21 mouse cellular contexts compared by ENCODE assay signal in the genomic region with DNA sequence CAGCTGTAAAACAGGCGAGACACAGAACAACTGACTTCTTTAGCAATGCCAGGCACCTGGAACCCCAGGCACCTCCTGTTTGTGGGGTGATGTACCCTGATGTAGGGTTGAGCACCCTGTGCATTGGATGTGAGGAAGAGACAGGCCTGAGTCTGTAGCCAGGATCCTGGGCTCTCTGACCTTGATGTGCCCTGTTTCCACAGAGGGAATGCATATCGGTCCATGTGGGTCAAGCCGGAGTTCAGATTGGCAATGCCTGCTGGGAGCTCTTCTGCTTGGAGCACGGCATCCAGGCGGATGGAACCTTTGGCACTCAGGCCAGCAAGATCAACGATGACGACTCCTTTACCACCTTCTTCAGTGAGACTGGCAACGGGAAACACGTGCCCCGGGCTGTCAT. TPM values are rescaled to one million over a fixed set of nuclear protein-coding genes. Genes with fewer than 3 reads are reported as not detected.
"Had no signal": no experiment of that assay in that cellular context is flagged by ENCODE, and none has a peak within 500 bp of the region (broad histone marks: within the 10 kb centered on the region; RNA-seq: fewer than 3 reads in every experiment).

No protein-coding gene starts in this region.

- H3K4me3 ChIP-seq: kidney, embryonic 15.5 days; left cerebral cortex, adult 2 months; liver, embryonic 13.5 days; midbrain, embryonic 10.5 days; midbrain, embryonic 13.5 days; myocyte; neural tube, embryonic 13.5 days had no signal

- H3K4me1 ChIP-seq: midbrain, embryonic 10.5 days; midbrain, embryonic 13.5 days; neural tube, embryonic 13.5 days had no signal

- H3K36me3 ChIP-seq: kidney, embryonic 15.5 days; midbrain, embryonic 10.5 days; midbrain, embryonic 13.5 days; neural tube, embryonic 13.5 days had no signal

- ATAC-seq: midbrain, embryonic 13.5 days; midbrain, embryonic 16.5 days had no signal

- H3K4me2 ChIP-seq: kidney, embryonic 15.5 days; liver, embryonic 13.5 days; midbrain, embryonic 13.5 days; neural tube, embryonic 13.5 days had no signal

- H3K27me3 ChIP-seq: liver, embryonic 13.5 days; midbrain, embryonic 13.5 days; neural tube, embryonic 13.5 days had no signal

- DNase-seq: kidney, postnatal 10 days; kidney, postnatal 36 days; layer of hippocampus, postnatal 36 days; liver, embryonic 13.5 days; lung, adult 2 months; lung, postnatal 14 days; lung, postnatal 4 days; right cerebral cortex, adult 18-20 months; right cerebral cortex, postnatal 14 days; right cerebral cortex, postnatal 4 days; thymus, adult 2 months; thymus, postnatal 14 days had no signal

- H3K9ac ChIP-seq: kidney, embryonic 15.5 days; liver, embryonic 13.5 days; midbrain, embryonic 13.5 days; neural tube, embryonic 13.5 days had no signal

- H3K27ac ChIP-seq: kidney, embryonic 15.5 days; left cerebral cortex, adult 2 months; liver, embryonic 13.5 days; midbrain, embryonic 10.5 days; midbrain, embryonic 13.5 days; neural tube, embryonic 13.5 days; stomach, postnatal 0 days had no signal

- H3K9me3 ChIP-seq: kidney, embryonic 15.5 days; liver, embryonic 13.5 days; midbrain, embryonic 10.5 days; midbrain, embryonic 13.5 days; neural tube, embryonic 13.5 days had no signal

RNA-seq across cellular contexts. Expression of a gene that starts 9.7 kb away (rescaled TPM):
- polyA plus RNA-seq: myocyte had no signal

RNA-seq across cellular contexts. Expression of a gene that starts 25.5 kb away (rescaled TPM):
- total RNA-seq: layer of hippocampus, postnatal 10 days had no signal
